Mouse (Mus musculus) intestine, embryonic 15.5 days (tissue): ENCODE data around the gene Gm5460. TPM values are rescaled to one million over a fixed set of nuclear protein-coding genes. Genes with fewer than 3 reads are reported as not detected.
A peak's percentile ranks its signal among the peaks of the same experiment; 100 is the strongest.

Experiments
- ATAC-seq: fragments of 200-750 bp; cut with Nextera tagmentation; 2 replicates; pipeline ENCODE4 v1.8.0; 2017; ENCODE audit warnings: moderate TSS enrichment, moderate library complexity
- H3K27ac ChIP-seq: fragments of 300-500 bp; sonication (generic); 2 replicates; pipeline ENCODE4 v1.5.1; 2015; ENCODE audit warnings: mild to moderate bottlenecking, inconsistent platforms
- H3K27me3 ChIP-seq: fragments of 300-500 bp; sonication (generic); replicated peaks from 2 replicates; pipeline ENCODE4 v1.6.1; 2015; ENCODE audit warnings: inconsistent platforms
- H3K36me3 ChIP-seq: fragments of 300-500 bp; sonication (generic); 2 replicates; pipeline ENCODE4 v1.6.1; 2015; ENCODE audit warnings: inconsistent platforms
- H3K4me1 ChIP-seq: fragments of 300-500 bp; sonication (generic); replicated peaks from 2 replicates; pipeline ENCODE4 v1.6.1; 2015; ENCODE audit warnings: inconsistent platforms
- H3K4me2 ChIP-seq: fragments of 300-500 bp; sonication (generic); replicated peaks from 2 replicates; pipeline ENCODE4 v1.6.1; 2015; ENCODE audit warnings: mild to moderate bottlenecking, inconsistent platforms
- H3K4me3 ChIP-seq: fragments of 300-500 bp; sonication (generic); replicated peaks from 2 replicates; pipeline ENCODE4 v1.5.1; 2015; ENCODE audit warnings: inconsistent platforms
- H3K9ac ChIP-seq: fragments of 300-500 bp; sonication (generic); 2 replicates; pipeline ENCODE4 v1.6.1; 2015; ENCODE audit warnings: inconsistent platforms
- H3K9me3 ChIP-seq: fragments of 300-500 bp; sonication (generic); 2 replicates; pipeline ENCODE4 v1.6.1; 2016; ENCODE audit warnings: inconsistent platforms
- WGBS: fragments of 180-500 bp; shearing (Covaris S2); methylation state at CpG from one replicate; pipeline ENCODE4 v1.1.7; 2015; 5-methylcytosine and 5-hydroxymethylcytosine counted together
- polyA plus RNA-seq: library from polyadenylated mRNA; unstranded; fragments of >200 nt; fragmentation: Nextera tagmentation; extraction: Ambion mirVana; gene quantifications from 2 replicates; pipeline ENCODE4 v1.2.1, GENCODE M21; 2015

Gm5460 gene
- not detected in 2 replicates for polyA plus RNA-seq

- H3K27me3 ChIP-seq: no peaks in the 10 kb centered on the region
- no peak within 1 kb of the TSS for H3K9ac ChIP-seq
- H3K36me3 ChIP-seq: no peaks in the 10 kb centered on the region
- 98% methylated on average over 4 of the region's 4 CpGs for WGBS
- H3K4me1 ChIP-seq: no peaks in the 10 kb centered on the region
- H3K4me3 ChIP-seq: no peak within 1 kb of the TSS
- no peak for ATAC-seq
- no peak within 1 kb of the TSS for H3K4me2 ChIP-seq
- H3K27ac ChIP-seq: no peak within 1 kb of the TSS
- H3K9me3 ChIP-seq: no peaks in the 10 kb centered on the region
These were observed at the start of gene Gm5460 for GRCm38 (mm10) chr14:34016381-34016780. TSS of gene Gm5460 (plus strand) at chr14:34016758.

DNA sequence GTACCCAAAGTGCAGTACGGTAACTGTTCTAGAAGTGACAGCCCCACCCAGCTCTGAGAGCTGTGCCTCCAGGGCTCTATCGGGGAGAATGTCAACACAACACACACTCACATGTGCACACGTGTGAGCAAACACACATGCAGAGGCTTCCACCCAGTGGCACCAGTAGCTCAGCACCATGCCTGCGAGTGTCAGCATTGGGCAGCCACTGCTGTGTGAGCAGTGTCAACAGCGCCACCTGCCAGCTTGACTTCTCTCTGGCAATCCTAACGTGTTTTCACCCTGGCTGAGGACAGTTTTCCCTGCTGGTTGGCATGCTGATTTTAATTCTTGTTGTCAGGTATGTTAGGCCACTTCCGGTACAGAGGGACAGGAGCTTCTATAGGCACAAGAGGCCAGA is 43.9 kb upstream of the Gm5460 start:
- H3K9me3 ChIP-seq: no peaks in the 10 kb centered on the region
- H3K27me3 ChIP-seq: no peaks in the 10 kb centered on the region
- no peak for ATAC-seq
- H3K4me1 ChIP-seq: no peaks in the 10 kb centered on the region
- no peak overlapping the region for H3K9ac ChIP-seq
- no peak overlapping the region for H3K4me3 ChIP-seq
- H3K4me2 ChIP-seq: no peak overlapping the region
- WGBS: 47% methylated on average over 7 of the region's 7 CpGs
- no peaks in the 10 kb centered on the region for H3K36me3 ChIP-seq
- H3K27ac ChIP-seq: no peak overlapping the region

GRCm38 (mm10) chr14:33974752-33975151 is 41.8 kb upstream of the Gm5460 start:
- no peak for ATAC-seq
- no peaks in the 10 kb centered on the region for H3K9me3 ChIP-seq
- no peaks in the 10 kb centered on the region; the same call in 1 of the 2 replicates for H3K27me3 ChIP-seq
- H3K4me3 ChIP-seq: no peak overlapping the region
- 70% methylated on average over 5 of the region's 5 CpGs for WGBS
- H3K27ac ChIP-seq: no peak overlapping the region
- no peak overlapping the region for H3K4me2 ChIP-seq
- no peaks in the 10 kb centered on the region for H3K36me3 ChIP-seq
- 0 out of 2 replicates have a peak, but pooled peaks cover 7% of the 10 kb centered on the region for H3K4me1 ChIP-seq
- H3K9ac ChIP-seq: no peak overlapping the region

DNA sequence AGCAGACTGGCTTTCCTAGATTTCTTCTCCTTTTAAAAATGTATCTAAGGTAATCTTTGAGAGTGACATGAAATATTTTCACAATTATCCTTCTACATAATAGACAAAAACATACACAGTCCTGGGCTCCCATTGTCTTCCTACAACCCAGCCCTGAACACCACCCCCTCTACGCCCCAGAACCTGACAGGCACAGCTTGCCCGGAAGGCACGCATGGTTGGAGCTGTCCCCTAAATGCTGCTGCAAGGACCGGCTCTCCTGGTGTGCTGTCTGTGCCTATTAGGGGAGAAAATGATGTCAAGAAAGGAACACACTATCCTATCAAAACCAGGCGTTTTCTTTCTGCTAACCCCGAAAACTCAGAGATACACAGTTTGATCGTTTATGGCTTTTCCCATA is 38.8 kb upstream of the Gm5460 start:
- Histone ChIP-seq H3K36me3 (no peaks in the 10 kb centered on the region), H3K4me3 (no peak overlapping the region), H3K27ac (no peak overlapping the region), H3K4me2 (no peak overlapping the region; the same call in 1 of the 2 replicates), H3K9me3 (no peaks in the 10 kb centered on the region), H3K27me3 (no peaks in the 10 kb centered on the region; the same call in 1 of the 2 replicates), H3K9ac (no peak overlapping the region), H3K4me1 (0 out of 2 replicates have a peak, but pooled peaks cover 7% of the 10 kb centered on the region)
- WGBS: 41% methylated on average over 7 of the region's 7 CpGs
- ATAC-seq: no peak

GRCm38 (mm10) chr14:33978604-33979059 is 37.9 kb upstream of the Gm5460 start, which contains the start of gene Zfp488:
TSS of gene Zfp488 (minus strand) at chr14:33978764.
- H3K4me2 ChIP-seq: peak within 1 kb of the TSS; percentile 80
- ATAC-seq: no peak
- WGBS: 3% methylated on average over 25 of the region's 25 CpGs
- H3K9me3 ChIP-seq: no peaks in the 10 kb centered on the region
- H3K4me1 ChIP-seq: 0 out of 2 replicates have a peak, but pooled peaks cover 7% of the 10 kb centered on the region
- H3K36me3 ChIP-seq: no peaks in the 10 kb centered on the region
- H3K27ac ChIP-seq: no peak within 1 kb of the TSS
- H3K9ac ChIP-seq: peak within 1 kb of the TSS; percentile 36
- no peaks in the 10 kb centered on the region; the same call in 1 of the 2 replicates for H3K27me3 ChIP-seq
- peak within 1 kb of the TSS; percentile 37 for H3K4me3 ChIP-seq

DNA sequence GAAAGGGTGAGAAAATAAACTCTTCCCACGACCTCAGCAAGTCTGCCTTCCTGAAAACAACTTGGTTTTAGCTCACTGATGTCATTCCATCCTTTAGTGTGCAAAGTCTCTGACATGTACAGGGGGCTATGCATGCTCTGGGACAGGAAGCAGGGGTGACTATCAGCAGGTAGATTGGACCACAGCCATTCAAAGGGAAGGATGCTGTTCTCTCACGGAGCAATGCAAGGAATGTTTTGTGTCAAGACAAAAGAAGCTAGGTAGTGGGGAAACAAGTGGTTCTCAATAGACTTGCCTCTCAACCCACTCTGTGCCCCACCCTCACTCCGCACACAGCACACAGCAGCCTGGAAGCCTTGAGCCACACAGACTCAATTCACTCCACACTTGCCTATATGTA is 27.4 kb upstream of the Gm5460 start:
- no peaks in the 10 kb centered on the region for H3K9me3 ChIP-seq
- WGBS: 56% methylated on average over 3 of the region's 3 CpGs
- H3K4me1 ChIP-seq: no peaks in the 10 kb centered on the region
- no peaks in the 10 kb centered on the region for H3K27me3 ChIP-seq
- H3K36me3 ChIP-seq: no peaks in the 10 kb centered on the region
- H3K4me2 ChIP-seq: no peak overlapping the region
- no peak overlapping the region for H3K4me3 ChIP-seq
- no peak overlapping the region for H3K27ac ChIP-seq
- no peak for ATAC-seq
- no peak overlapping the region for H3K9ac ChIP-seq

- H3K27ac ChIP-seq: no peak overlapping the region
- H3K4me1 ChIP-seq: no peaks in the 10 kb centered on the region
- no peak overlapping the region for H3K4me2 ChIP-seq
- no peaks in the 10 kb centered on the region for H3K36me3 ChIP-seq
- H3K27me3 ChIP-seq: no peaks in the 10 kb centered on the region
- H3K4me3 ChIP-seq: no peak overlapping the region
- H3K9me3 ChIP-seq: no peaks in the 10 kb centered on the region
- H3K9ac ChIP-seq: no peak overlapping the region
- 71% methylated on average over 4 of the region's 4 CpGs for WGBS
- ATAC-seq: no peak
These were observed 24.6 kb upstream of the Gm5460 start for GRCm38 (mm10) chr14:33991971-33992370.

- no peak for ATAC-seq
- Histone ChIP-seq H3K4me3 (no peak overlapping the region), H3K36me3 (no peaks in the 10 kb centered on the region), H3K4me1 (no peaks in the 10 kb centered on the region), H3K4me2 (no peak overlapping the region), H3K27ac (no peak overlapping the region), H3K9ac (no peak overlapping the region), H3K9me3 (no peaks in the 10 kb centered on the region), H3K27me3 (no peaks in the 10 kb centered on the region)
- WGBS: 89% methylated on average over 9 of the region's 9 CpGs
These were observed 23.5 kb upstream of the Gm5460 start for GRCm38 (mm10) chr14:33993051-33993450.

GRCm38 (mm10) chr14:33993521-33994289 is 22.9 kb upstream of the Gm5460 start:
- WGBS: 82% methylated on average over 6 of the region's 6 CpGs
- Histone ChIP-seq H3K27me3 (no peaks in the 10 kb centered on the region), H3K4me3 (no peak overlapping the region), H3K4me1 (no peaks in the 10 kb centered on the region), H3K9me3 (no peaks in the 10 kb centered on the region), H3K4me2 (no peak overlapping the region), H3K36me3 (no peaks in the 10 kb centered on the region), H3K27ac (no peak overlapping the region), H3K9ac (no peak overlapping the region)
- ATAC-seq: no peak

- Histone ChIP-seq H3K27me3 (no peaks in the 10 kb centered on the region), H3K27ac (no peak overlapping the region), H3K4me2 (no peak overlapping the region), H3K9ac (no peak overlapping the region), H3K36me3 (no peaks in the 10 kb centered on the region), H3K4me3 (no peak overlapping the region), H3K9me3 (no peaks in the 10 kb centered on the region), H3K4me1 (no peaks in the 10 kb centered on the region)
- WGBS: 30% methylated on average over 6 of the region's 6 CpGs
- ATAC-seq: no peak
These were observed 19.1 kb upstream of the Gm5460 start for GRCm38 (mm10) chr14:33997427-33997826.

- ATAC-seq: no peak
- H3K27me3 ChIP-seq: no peaks in the 10 kb centered on the region
- no peak overlapping the region for H3K4me3 ChIP-seq
- no peaks in the 10 kb centered on the region for H3K4me1 ChIP-seq
- H3K36me3 ChIP-seq: no peaks in the 10 kb centered on the region
- H3K4me2 ChIP-seq: no peak overlapping the region
- no peak overlapping the region for H3K27ac ChIP-seq
- H3K9ac ChIP-seq: no peak overlapping the region
- H3K9me3 ChIP-seq: no peaks in the 10 kb centered on the region
These were observed 16.5 kb upstream of the Gm5460 start for GRCm38 (mm10) chr14:34000076-34000475.

DNA sequence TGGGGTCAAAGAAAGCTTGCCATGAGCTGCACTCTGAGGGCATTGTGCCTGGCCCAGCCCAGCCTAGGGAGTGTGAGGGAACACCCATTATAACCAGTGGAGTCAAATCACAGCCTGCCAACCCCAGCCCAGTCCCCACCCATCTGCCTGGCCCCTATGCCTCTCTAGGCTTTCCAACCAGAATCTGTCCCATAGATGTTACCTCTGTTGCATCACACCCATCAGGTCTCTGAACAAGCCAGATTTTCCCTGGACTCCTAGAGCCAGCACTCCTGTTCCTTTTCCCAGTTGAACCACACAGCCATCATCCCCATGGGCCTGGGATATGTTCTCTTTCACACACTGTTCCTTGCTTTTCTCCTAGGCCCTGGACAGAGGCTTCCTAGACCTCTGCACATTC is 15.1 kb upstream of the Gm5460 start:
- Histone ChIP-seq H3K36me3 (no peaks in the 10 kb centered on the region), H3K4me2 (no peak overlapping the region), H3K9me3 (no peaks in the 10 kb centered on the region), H3K4me1 (no peaks in the 10 kb centered on the region), H3K27ac (no peak overlapping the region), H3K4me3 (no peak overlapping the region), H3K27me3 (no peaks in the 10 kb centered on the region), H3K9ac (no peak overlapping the region)
- no peak for ATAC-seq

DNA sequence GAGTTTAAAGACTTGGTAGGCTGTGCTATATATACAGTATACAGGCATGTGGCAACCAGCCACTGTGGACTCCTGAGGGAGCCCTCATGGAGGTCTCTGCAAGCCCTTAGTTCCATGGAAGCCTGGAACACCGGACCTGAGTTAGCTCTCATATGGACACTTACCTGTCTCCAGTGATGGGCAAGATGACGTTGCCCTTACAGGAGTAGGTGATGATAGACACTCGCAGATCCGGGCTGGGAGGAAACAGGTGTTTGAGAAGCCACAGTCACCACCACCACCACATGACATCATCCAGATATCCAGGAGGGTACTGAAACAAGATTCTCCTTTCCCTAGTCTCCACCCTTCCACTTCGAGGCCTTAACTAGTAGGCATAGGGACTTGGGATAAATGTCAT is 14.2 kb upstream of the Gm5460 start:
- 87% methylated on average over 5 of the region's 5 CpGs for WGBS
- H3K9ac ChIP-seq: no peak overlapping the region
- no peak overlapping the region for H3K27ac ChIP-seq
- H3K27me3 ChIP-seq: no peaks in the 10 kb centered on the region
- no peak overlapping the region for H3K4me2 ChIP-seq
- H3K36me3 ChIP-seq: no peaks in the 10 kb centered on the region
- H3K4me1 ChIP-seq: no peaks in the 10 kb centered on the region
- H3K4me3 ChIP-seq: no peak overlapping the region
- no peaks in the 10 kb centered on the region for H3K9me3 ChIP-seq
- ATAC-seq: no peak
